Mouse (Mus musculus) kidney, postnatal 0 days (tissue): ENCODE results near the gene Galnt7. TPM values are rescaled to one million over a fixed set of nuclear protein-coding genes. Genes with fewer than 3 reads are reported as not detected.

ENCODE experiments used
- ATAC-seq: fragments of 200-750 bp; cut with Nextera tagmentation; replicated peaks from 2 replicates; pipeline ENCODE4 v1.8.0; 2017; ENCODE audit warnings: low read depth, moderate number of reproducible peaks, moderate TSS enrichment, moderate library complexity; ENCODE audit not compliant: low FRiP score
- DNase-seq: peaks from one replicate; pipeline ENCODE4 v3.0.0-alpha.2; 2016; ENCODE audit warnings: low spot score
- H3K27ac ChIP-seq: fragments of 300-500 bp; sonication (generic); 2 replicates; pipeline ENCODE4 v1.5.1; 2014; ENCODE audit warnings: mild to moderate bottlenecking
- H3K27me3 ChIP-seq: fragments of 300-500 bp; sonication (generic); 2 replicates; pipeline ENCODE4 v1.6.1; 2014; ENCODE audit warnings: low read length, mixed read lengths; ENCODE audit not compliant: insufficient read depth
- H3K36me3 ChIP-seq: fragments of 300-500 bp; sonication (generic); 2 replicates; pipeline ENCODE4 v1.6.1; 2014; ENCODE audit warnings: low read length, mixed read lengths; ENCODE audit not compliant: insufficient read depth
- H3K4me1 ChIP-seq: fragments of 300-500 bp; sonication (generic); replicated peaks from 2 replicates; pipeline ENCODE4 v1.6.1; 2014; ENCODE audit warnings: antibody characterized with exemption, low read length, mixed read lengths; ENCODE audit not compliant: insufficient read depth
- H3K4me2 ChIP-seq: fragments of 300-500 bp; sonication (generic); 2 replicates; pipeline ENCODE4 v1.6.1; 2014; ENCODE audit warnings: mild to moderate bottlenecking, low read length, moderate library complexity, mixed read lengths
- H3K4me3 ChIP-seq: fragments of 300-500 bp; sonication (generic); replicated peaks from 2 replicates; pipeline ENCODE4 v1.5.1; 2014; ENCODE audit warnings: low read depth, low read length
- H3K9ac ChIP-seq: fragments of 300-500 bp; sonication (generic); 2 replicates; pipeline ENCODE4 v1.6.1; 2014; ENCODE audit warnings: low read depth, low read length
- H3K9me3 ChIP-seq: fragments of 300-500 bp; sonication (generic); replicated peaks from 2 replicates; pipeline ENCODE4 v1.6.1; 2016; ENCODE audit warnings: low read length, inconsistent platforms, mixed read lengths
- CTCF ChIP-seq: IDR thresholded peaks from 2 replicates; pipeline ENCODE4 v1.5.1; 2016; ENCODE audit warnings: antibody characterized with exemption, low read depth, mild to moderate bottlenecking, moderate library complexity
- WGBS: fragments of 180-500 bp; shearing (Covaris S2); extraction: QIAGEN DNeasy Blood & Tissue Kit; methylation state at CpG from one replicate; pipeline ENCODE4 v1.1.7; 2014; 5-methylcytosine and 5-hydroxymethylcytosine counted together
- polyA plus RNA-seq: library from polyadenylated mRNA; unstranded; fragments of >200 nt; fragmentation: Nextera tagmentation; extraction: Ambion mirVana; gene quantifications from 2 replicates; pipeline ENCODE4 v1.2.1, GENCODE M21; 2015

Galnt7 gene
- polyA plus RNA-seq, 1 experiment from 2014 or later, result 14.9 TPM

- no peak for DNase-seq
These were observed 111.9 kb downstream of the Galnt7 start for GRCm38 (mm10) chr8:57540951-57541350.

GRCm38 (mm10) chr8:57540110-57540838, 112.6 kb downstream of the Galnt7 start:
- no peak overlapping the region for H3K4me3 ChIP-seq
- no peak overlapping the region for H3K9ac ChIP-seq
- DNase-seq, result peak; percentile 92
- no peak overlapping the region for H3K4me2 ChIP-seq
- H3K27me3 ChIP-seq, result no peaks in the 10 kb centered on the region
- TF ChIP-seq CTCF, result peak; percentile 87
- H3K4me1 ChIP-seq, result no peaks in the 10 kb centered on the region
- H3K27ac ChIP-seq, result no peak overlapping the region
- H3K36me3 ChIP-seq, result 0 out of 2 replicates have a peak, but pooled peaks cover 7% of the 10 kb centered on the region
- WGBS, result 43% methylated on average over 12 of the region's 12 CpGs
- no peak; the same call in 1 of the 2 replicates for ATAC-seq
- H3K9me3 ChIP-seq, result no peaks in the 10 kb centered on the region

More at GRCm38 (mm10) chr8:57540951-57541350, 111.9 kb downstream of the Galnt7 start:
- 88% methylated on average over 11 of the region's 11 CpGs for WGBS
- Histone ChIP-seq H3K4me3 (no peak overlapping the region), H3K27ac (no peak overlapping the region), H3K9me3 (no peaks in the 10 kb centered on the region), H3K4me2 (no peak overlapping the region), H3K36me3 (0 out of 2 replicates have a peak, but pooled peaks cover 2% of the 10 kb centered on the region), H3K27me3 (no peaks in the 10 kb centered on the region), H3K9ac (no peak overlapping the region), H3K4me1 (no peaks in the 10 kb centered on the region)
- TF ChIP-seq CTCF, result no peak
- no peak for ATAC-seq

GRCm38 (mm10) chr8:57538601-57539000, 114.2 kb downstream of the Galnt7 start:
- Histone ChIP-seq H3K9me3 (no peaks in the 10 kb centered on the region), H3K9ac (no peak overlapping the region), H3K4me2 (no peak overlapping the region), H3K36me3 (0 out of 2 replicates have a peak, but pooled peaks cover 7% of the 10 kb centered on the region), H3K27ac (no peak overlapping the region), H3K4me3 (no peak overlapping the region), H3K27me3 (no peaks in the 10 kb centered on the region), H3K4me1 (no peaks in the 10 kb centered on the region)
- ATAC-seq, result no peak
- TF ChIP-seq CTCF, result no peak
- 87% methylated on average over 7 of the region's 7 CpGs for WGBS
- DNase-seq, result no peak

- no peak for TF ChIP-seq CTCF
- Histone ChIP-seq H3K36me3 (0 out of 2 replicates have a peak, but pooled peaks cover 7% of the 10 kb centered on the region), H3K9me3 (no peaks in the 10 kb centered on the region), H3K27me3 (no peaks in the 10 kb centered on the region), H3K4me2 (no peak overlapping the region), H3K4me3 (no peak overlapping the region), H3K4me1 (no peaks in the 10 kb centered on the region), H3K9ac (no peak overlapping the region), H3K27ac (no peak overlapping the region)
- WGBS, result 93% methylated on average over 6 of the region's 6 CpGs
- no peak for ATAC-seq
- no peak for DNase-seq
These were observed 116.7 kb downstream of the Galnt7 start for GRCm38 (mm10) chr8:57536167-57536566.

- H3K9ac ChIP-seq, result no peak overlapping the region
- DNase-seq, result no peak
- no peaks in the 10 kb centered on the region for H3K27me3 ChIP-seq
- no peak overlapping the region for H3K4me3 ChIP-seq
- H3K27ac ChIP-seq, result no peak overlapping the region
- H3K36me3 ChIP-seq, result 0 out of 2 replicates have a peak, but pooled peaks cover 7% of the 10 kb centered on the region
- no peaks in the 10 kb centered on the region for H3K4me1 ChIP-seq
- no peaks in the 10 kb centered on the region for H3K9me3 ChIP-seq
- no peak for ATAC-seq
- H3K4me2 ChIP-seq, result no peak overlapping the region
- 71% methylated on average over 4 of the region's 4 CpGs for WGBS
- no peak for TF ChIP-seq CTCF
These were observed 118.3 kb downstream of the Galnt7 start for GRCm38 (mm10) chr8:57534495-57534894.

GRCm38 (mm10) chr8:57533106-57533505, 119.7 kb downstream of the Galnt7 start:
- no peak for ATAC-seq
- DNase-seq, result no peak
- WGBS, result 95% methylated on average over 4 of the region's 4 CpGs
- Histone ChIP-seq H3K36me3 (0 out of 2 replicates have a peak, but pooled peaks cover 7% of the 10 kb centered on the region), H3K9me3 (no peaks in the 10 kb centered on the region), H3K9ac (no peak overlapping the region), H3K4me3 (no peak overlapping the region), H3K27me3 (no peaks in the 10 kb centered on the region), H3K4me1 (no peaks in the 10 kb centered on the region), H3K27ac (no peak overlapping the region), H3K4me2 (no peak overlapping the region)
- TF ChIP-seq CTCF, result no peak
